Mouse (Mus musculus) c-Kit-negative CD71-positive TER-119-positive erythroid progenitor cells, embryonic 14.5 days (primary cell): ENCODE measurements around the gene Mrps10.
"Not testable (repeated sequence)": the region's sequence is repeated elsewhere in the genome, so short reads cannot be mapped to it uniquely, and the experiment has no call there.

Source experiments
- DNase-seq: peaks from one replicate; pipeline ENCODE4 v3.0.0-alpha.2; 2013; ENCODE audit warnings: low read depth, low spot score

The Mrps10 gene

DNA sequence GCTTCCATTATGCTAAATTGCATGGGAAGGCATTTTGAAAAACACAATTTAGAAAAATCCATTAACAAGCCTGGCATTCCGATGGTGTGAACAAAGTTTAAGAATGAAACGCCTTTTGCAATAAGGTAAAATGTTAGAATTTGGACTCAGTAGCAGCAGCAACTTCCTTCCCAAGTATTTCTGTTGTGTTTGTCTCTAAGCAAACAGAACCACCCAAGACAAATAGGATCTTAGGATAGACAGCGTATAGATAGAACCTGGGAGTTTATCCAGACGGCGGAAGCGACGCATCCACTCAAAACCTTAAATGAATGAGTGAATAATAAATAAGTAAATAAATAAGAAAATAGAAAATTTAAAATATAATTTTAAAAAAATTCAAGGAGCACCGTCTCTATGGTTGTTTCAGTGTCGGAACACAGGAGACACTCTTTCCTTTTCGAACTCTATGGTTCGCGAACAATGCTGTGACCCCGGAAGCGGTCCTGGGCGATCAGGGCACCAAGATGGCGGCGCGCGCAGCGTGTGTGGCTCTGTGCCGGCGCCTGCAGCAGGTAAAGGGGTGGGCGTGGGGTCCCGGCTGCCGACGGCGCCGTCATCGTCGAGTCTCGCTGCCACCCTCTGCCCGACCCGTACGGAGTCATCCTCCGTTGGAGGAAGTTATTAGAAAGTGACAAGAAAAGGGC, at the start of gene Mrps10:
Mrps10 (plus strand) TSS at position 487 of the 686 bp plus-strand sequence.
- DNase-seq, result peak; percentile 67

DNA sequence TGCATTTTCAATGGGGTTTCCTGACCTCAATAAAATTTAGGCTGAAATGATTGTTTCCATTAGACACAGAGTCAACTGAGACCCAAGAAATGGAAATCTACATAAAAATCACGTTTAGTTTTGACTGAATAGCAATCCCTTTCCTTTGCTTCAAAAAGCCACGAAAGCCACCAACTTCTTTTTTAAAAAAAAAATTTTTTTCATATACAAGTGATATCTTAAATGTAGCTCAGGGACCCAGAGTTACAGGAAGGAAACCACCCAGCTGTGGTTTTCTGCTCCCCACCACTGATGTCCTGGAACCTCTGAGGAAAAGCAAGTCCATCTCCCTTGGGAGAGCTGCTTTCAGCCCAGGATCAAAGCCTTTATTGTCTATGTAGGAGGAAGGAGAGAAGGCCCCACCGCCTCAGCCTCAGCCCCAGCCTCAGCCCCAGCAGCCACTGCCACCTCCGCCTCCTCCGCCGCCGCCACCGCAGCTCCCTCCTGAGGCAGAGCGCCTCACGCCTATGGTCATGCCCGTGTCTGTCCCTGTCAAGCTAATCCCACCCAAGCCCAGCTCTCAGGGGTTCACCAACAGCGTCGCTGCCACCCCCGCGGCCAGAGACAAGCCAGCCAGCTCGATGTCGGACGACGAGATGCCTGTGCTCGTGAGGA, 49.6 kb upstream of the Mrps10 start:
- no peak for DNase-seq

DNA sequence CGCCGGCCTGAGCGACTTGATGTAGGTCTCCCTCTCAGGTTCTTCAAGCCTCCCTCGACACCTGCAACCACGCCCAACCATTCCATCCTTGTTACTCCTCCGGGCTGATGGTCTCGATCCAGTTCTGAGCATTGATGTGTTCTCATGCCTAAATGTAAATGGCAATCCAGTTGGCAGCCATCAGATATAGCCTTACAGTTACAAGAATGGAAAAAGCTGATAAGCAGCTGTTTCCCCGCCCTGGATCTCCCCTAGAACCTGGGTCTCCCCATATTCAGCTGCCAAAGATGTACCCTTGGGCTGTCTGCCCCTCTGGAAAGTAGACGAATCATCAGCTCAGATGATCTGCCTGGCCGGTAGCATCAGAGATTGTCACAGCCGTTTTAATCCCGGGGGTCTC, 48.9 kb upstream of the Mrps10 start:
- DNase-seq, result no peak

DNA sequence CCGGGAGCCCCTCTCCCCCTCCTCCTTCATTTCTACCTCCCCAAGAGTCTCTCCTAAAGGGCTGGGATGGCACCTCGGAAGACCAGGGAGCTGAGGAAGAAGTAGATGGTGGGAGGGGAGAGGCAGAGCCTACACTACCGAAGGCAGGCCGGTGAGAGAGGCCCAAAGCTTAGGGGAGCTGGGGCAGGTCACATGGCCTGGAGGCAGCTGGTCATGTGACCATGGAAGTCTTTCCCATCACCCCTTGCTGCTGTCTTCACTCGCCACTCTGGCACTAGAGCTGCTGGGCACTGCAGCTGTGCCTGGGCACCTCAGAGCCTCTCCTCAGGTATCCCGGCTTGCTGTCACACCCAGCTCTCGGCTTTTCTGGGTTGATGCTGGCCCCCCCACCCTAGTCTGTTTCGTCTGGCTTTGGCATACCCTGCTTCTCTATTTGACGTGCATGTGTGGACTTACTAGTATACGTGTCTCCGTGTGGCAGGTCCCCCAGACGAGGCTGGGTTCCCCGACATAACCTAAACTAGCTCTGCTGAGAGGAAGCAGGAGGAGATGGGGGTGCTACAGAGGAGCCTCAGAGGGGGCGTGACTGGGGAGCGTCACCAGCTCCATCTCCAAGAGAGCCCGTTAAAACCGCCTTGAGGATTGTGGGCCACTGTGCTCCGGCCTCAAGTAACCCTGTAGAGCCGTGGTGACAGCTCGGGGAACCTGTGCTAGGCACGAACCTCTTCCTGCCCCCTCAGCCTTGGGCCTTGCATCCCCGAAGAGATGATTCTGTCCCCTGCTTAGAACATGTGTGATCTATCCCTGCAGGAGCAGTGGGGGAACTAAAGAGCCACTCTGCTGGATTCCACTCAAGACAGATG, 46.3 kb upstream of the Mrps10 start:
- no peak for DNase-seq

DNA sequence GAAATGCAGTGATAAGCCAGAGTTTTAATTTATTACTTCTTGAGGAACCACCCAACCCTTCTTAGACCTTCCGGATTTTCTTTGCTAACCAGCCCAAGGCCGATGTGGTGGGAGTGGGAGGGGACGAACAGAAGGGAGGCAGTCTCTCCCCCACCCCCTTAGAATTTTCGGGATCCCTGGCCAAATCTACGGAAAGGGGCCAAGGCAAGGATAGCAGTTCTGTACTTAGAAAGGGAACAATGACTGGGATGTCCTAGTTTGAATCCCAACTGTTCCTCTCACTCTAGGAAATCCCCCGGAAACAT, 45.7 kb upstream of the Mrps10 start:
- no peak for DNase-seq

DNA sequence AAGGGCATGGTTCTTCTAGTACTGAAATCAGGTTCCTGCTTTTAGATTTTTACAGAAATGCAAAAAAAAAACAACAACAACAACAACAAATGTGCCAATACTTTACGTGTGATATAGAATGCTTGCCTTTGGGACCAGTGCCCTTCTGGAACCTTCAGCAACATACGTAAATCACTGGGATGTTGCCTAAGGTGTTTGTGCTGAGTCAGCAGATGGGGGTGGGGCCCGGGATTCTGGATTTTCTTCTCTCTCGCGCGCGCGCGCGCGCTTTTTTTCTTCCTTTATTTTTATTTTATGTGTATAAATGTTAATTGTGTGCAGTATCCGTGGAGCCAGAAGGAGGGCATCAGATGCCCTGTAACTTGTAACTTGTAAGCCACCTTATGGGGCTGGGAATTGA, 41.1 kb upstream of the Mrps10 start:
- no peak for DNase-seq

DNA sequence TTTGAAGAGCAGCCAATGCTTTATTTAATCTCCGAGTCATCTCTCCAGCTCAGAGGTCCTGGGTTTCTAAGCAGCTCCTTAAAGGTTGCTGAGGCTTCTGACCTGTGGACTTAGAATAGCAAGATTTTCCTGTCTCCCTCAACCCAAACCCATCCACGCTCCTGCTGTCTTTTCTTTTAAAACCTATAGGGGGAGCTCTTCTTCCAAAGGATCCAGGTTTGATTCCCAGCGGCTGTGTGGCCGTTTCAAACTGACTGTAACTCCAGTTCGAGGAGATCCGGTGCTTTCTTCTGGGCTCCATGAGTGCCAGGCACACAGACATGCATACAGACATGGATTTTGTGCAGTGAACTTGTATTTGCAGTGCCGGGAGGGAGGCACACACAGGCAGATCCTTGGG, 40.7 kb upstream of the Mrps10 start:
- DNase-seq, result no peak

DNA sequence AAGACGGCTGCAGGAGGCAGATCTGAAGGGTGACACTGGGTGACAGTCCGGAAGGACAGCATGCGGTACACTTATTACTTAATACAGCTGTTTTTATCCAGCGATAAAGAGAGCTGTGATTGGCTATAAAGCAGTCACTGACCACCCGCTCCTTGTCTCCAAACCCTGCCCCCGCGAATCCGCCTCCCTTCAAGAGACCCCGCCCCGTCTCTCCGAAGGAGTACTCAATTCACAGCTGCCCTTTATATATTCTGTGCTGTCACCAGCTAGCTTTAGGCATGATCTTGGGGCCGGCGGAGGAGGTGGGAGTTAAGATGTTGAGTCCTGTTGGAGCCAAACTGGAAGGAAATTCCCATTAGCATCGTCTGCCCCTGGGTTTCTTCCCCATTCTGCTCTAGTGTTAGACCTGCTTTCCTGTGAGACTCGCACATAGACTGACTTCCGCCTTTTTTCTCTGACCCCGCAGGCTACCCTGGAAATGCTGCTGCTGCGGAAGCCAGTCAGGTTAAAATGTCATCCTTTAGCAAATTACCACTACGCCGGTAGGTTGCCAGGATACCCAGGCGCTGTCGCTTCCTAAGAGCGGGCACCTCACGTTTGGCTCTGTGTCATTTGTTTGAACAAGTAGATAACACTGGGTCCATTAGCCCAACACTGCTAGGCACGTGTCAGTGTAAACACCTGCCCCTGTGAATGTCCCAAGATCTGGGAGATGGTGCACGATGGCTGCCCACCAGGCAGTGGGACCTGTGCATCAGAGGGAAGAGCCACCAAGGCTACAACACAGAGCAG, 39.9 kb upstream of the Mrps10 start:
- DNase-seq, result no peak

DNA sequence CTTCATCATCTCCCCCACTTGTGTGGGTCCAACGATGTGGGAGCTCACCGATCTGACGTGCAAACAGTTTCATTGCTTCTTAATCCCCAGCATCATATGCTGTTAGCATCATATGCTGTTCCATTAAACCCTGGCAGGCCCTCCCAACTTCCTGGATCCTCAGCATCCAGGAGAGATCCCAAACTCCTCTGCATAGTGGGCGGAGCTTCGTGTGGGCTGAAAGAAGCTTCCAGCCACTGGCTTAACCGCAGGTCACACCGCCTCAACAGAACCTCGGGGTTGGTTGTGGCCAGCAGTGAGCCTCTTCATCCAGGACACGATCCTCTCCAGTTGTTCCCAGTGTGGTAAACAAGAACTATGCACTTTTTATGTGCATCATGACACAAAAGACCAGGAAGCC, 38.1 kb upstream of the Mrps10 start:
- DNase-seq, result no peak

DNA sequence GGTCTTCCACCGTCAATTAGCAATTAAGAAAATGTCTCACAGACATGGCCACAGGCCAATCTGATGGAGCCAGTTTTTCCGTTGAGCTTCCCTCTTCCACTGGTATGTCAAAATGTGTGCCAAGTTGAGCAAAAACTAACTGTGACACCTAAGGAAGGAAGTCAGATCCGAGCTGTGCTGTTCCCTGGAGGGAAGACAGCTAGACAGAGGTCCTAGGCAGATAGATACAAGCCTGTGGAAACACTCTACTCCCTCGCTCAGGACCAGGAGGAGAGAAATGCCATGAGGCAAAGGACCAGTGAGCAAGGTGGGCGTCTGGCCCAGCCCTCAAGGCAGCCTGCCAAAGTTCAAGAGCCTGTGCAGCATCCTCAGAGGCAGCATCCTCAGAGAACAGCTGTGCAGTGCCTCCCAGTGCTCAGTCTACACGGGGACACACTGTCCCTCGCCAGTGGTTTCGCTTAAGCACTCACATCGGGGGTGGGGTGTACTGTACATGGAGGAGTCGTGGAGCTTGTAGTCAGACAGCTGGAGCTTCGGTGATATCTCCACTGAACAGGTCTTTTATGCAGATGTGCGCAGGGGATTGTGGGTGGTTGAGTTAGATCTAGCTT, 36.6 kb upstream of the Mrps10 start:
- DNase-seq, result no peak

DNA sequence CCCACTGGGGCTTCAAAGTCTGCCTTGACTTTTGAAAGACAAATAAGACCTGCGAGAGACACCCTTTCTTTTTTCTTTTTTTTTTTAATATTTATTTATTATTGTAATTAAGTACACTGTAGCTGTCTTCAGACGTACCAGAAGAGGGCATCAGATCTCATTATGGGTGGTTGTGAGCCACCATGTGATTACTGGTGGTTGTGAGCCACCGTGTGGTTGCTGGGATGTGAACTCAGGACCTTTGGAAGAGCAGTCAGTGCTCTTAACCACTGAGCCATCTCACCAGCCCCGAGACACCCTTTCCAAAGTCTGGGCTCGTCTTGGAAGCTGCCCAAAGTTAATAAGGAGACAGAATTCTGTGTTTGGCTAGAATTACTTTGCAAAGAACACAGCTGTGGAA, 36.0 kb upstream of the Mrps10 start:
- DNase-seq, result not testable (repeated sequence)

DNA sequence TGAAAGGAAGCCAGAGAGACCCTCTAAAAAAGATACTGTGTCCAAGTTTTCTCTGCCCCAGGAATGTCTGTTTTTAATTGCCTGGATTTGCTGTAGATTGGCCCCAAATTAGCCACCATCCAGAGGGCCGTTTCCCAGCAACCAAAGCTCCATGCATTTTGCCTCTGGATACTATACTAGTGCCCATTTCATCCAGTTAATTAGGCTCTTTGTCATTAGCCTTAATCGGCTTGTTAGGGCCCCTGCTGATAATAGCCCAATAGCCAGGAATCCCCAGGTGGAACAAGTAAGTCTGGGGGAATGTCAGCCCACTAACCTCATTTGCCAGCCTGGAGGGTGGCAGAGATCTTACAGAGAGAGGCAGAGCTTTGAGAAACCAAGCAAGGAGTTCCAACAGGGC, 35.3 kb upstream of the Mrps10 start:
- no peak for DNase-seq

DNA sequence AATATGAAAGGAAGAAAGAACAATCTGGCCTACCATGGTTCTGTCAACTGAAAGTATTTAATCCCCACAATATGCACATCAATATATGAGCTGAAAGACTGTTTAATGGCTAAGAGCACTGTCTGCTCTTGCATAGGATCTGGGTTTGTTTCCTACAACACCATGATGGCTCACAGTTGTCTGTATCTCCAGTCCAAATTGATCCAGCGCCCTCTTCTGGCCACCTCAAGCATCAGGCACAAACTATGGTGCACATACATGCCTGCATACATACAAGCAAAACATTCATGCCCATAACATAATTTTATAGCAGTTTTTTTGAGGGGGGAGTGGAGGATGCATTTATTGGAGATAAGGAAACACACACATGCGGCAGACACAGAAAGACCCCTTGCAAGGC, 25.6 kb upstream of the Mrps10 start:
- DNase-seq, result no peak

DNA sequence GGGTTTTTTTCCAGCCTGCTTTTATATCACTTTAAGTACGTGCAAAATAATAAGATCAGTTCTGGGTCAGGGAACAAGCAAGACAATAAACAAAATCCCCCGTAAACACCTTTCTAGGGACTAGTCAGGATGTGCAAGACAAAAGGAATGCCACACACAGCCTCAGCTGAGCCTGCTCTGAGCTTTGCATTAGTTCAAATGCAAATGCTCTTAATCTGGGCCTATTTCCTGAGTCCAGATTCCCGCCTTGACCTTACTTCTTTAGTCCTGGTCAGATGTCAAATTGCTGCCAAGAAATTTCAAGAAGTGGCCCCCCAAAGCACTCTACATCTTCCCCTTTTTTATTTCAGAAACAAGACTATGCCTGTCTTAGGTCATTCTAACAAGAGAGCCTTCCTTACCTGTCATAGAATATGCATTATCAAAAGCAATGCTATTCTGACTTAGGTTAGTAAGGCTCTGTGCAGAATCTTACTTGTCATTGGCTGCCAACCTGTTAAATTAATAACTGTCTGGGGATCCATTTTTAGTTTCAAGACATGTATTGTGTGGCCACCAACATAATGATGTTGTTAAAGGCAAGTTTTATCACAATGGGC, 18.9 kb upstream of the Mrps10 start:
- DNase-seq, result no peak

DNA sequence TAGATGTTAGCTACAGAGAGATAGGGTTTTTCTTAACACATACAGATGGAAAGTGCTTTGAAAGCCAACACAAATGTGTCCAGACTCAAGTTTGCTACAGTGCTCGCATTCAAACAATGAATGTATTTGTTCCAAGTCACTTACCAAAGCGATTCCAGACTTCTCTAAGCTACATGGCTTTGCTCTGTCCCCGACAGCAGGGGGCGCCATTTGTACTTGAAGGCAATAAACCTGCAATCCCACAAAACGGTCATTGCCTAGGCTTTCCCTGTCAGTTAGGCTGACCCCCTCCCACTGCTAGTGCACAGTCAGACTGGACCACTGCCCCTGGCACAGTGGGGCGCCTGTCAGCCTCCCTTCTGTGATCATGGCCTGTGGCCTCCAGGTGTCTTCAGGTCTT, 8.7 kb upstream of the Mrps10 start:
- DNase-seq, result peak; percentile 22

DNA sequence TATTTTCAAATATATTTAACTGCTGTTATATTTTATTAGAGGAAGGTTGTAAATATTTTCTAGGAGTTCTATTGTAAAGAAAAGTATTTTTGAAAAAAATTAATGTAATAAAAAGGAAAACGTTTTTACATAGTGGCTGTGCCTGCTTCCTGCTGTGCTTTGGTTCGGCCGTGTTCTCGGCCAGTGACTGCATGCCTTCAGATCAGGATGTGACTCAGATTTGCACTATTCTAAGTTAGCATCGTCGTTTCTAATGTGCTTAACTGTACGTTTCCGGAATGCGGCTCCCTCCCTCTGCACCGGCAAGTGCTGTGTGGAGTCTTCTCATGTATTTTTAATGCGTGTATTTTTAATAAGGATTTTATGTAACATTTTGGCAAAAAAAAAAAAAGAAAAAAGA, 7.3 kb upstream of the Mrps10 start:
- no peak for DNase-seq

DNA sequence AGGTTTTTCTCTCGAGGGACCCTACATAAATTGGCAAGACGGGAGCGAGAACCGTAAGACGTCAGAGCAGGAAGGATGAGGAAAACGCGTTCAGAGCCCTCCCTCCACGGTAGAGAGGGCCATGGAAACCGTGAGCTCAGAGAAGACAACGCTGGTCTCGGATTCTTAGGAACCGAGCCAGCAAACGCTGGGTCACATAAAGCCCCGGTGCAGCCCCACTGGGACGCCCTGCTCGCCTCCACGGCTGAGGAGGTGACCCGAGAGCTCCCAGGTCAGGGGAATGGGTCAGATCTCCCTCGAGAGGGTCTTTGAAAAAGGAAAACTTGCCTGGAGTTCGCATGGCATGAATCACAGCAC, 378 bp downstream of the Mrps10 start:
- DNase-seq, result no peak

DNA sequence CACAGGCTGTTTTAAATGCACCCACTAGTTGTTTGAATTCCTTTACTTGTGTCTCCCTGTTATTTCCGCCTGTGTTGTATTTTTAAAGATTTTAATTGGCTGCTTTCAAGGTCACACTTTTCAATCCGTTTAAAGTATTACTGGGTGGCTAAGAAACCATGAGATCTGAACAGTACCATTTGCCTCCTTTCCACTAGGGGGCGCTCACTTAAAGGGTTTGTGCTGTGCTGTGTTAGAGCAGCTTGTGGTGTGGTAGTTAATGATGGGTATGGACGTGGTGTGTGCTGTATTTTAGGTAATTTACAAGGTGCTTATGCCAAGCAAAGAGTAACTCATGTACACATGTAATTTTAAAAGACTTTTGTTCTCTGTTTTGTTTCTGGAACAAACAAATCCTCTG, 2.8 kb downstream of the Mrps10 start:
- peak; percentile 50 for DNase-seq

DNA sequence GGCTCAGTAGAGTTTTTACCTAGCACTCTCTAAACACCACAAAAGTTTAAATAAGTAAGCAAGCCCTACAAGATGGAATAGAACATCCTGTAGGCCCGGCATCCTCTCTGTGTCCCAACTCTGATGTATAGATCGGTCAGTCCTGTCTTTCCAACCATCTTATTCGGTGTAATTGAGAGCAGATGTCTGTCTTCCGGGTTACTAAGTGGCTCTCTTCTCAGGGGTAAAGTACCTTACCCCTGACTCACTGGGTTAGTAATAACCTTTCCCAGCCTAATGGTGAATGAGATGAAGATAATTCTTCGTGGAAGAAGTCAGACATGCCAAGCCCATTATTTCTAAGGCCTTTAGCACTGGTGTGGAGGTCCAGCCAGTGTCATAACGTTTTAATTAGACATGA, 5.3 kb downstream of the Mrps10 start:
- no peak for DNase-seq

DNA sequence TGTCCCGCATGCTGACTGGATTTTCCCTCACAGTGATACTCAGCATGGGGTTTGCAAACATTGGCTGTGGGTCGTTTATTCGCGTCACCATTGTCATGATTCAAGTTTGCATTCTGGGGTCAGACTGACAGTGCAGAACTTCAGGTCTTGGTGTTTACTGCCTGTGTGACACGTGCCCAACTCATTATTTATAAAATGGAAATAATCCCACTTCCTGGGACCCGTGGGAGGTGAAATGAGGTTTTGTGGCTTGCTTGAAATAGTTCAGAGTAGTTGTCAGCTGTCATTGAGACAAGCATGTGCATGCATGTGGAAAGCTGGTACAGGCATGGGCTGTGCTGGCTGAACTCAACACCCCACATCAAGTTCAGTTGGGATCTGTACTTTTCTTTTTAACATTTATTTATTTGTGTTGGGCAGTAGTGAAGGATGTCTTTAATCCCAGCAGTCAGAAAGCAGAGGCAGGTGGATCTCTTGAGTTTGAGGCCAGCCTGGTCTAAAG, 8.1 kb downstream of the Mrps10 start:
- no peak for DNase-seq

DNA sequence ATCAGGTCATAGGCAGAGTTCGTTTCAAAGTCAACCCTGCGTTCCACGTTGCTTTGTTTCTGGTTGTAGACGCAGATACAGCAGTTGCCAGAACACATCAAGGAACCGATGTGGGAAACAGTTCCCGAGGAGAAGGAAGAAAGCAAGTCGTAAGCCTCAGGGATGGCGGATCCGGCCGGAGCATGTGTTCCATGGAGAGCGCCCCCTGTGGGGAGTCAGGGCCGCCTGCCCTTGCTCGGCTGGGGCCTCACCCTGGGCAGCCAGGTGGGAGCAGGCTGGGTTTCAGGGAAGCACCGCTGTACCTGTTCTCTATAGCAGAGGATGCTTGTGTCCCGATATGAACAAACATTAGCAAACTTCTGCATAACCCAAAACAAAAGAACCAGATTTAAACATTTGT, 9.4 kb downstream of the Mrps10 start:
- no peak for DNase-seq
